Mouse (Mus musculus): Measurements from ENCODE around the gene Arl3.
"Not testable (repeated sequence)": the region's sequence is repeated elsewhere in the genome, so short reads cannot be mapped to it uniquely, and the experiment has no call there.

Gene Arl3

DNA sequence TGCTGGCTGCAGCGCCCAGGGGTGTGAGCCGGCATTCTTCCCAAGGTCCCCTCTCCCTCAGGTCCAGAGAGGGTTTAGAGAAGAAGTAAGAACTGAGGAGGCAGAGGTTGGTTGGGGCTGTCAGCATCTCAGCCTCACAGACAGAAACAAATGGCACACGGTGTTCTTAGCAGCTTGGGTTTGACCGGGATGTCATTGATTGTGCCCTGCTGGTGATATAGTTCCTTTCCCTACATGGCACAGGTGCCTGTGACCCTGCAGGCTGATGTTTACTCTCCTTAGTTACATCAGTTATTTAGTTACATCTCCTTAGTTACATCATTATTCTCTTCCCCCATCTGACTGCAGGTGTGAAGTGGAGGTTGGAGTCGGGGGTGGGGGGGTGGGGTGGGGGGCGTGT is 18.6 kb upstream of the Arl3 start:
- DNase-seq (ENCODE audit: low read depth, low spot score): no peak

DNA sequence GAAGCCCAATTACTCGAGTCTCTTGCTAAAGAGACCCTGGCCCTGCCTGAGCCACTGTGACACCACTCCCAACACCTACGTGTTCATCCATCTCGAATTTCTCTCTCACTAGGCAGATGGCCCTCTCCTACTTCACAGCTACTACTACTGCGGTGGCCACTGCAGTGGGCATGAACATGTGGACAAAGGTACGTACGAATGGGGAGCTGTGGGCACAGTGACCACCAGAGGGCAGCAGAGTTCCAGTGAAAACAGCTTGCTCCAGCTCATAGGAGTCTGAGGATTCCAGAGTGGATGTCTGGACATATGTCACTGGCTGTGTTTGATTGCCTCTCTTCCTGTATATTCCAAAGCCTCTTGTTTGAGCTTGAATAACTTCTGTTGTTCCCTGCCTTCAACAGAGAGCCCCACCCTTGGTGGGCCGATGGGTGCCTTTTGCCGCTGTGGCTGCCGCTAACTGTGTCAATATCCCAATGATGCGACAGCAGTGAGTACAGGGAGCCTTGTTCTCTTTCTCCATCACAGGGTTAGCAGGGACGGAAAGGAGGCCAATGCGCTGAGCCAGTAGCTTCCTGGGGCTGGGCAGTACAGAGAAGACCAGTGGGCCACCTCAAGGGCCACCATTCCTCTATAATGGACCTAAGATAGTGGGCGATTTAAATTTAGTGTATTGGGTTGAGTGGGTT is 15.0 kb upstream of the Arl3 start:
- peak; percentile 78 for DNase-seq (ENCODE audit: low read depth, low spot score)

DNA sequence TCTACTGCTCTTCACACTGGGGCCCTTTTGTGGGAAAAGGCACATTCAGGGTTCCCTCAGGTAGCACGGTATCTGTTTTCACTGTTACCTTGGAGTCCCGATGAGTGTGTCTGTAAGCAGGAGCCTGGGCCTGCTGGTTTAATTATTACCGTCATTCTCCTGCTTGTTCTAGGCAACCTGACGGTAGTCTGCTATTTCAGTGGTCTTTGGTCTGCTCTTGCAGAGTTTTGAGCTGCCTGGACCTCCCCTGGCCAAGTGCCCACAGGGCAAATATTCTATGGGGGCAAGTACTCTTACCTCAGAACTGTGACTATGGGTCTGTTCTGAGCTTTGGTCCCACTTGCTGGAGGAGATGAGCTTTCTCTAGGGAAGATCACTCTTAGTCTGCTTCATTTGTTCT is 2.2 kb upstream of the Arl3 start:
- DNase-seq (ENCODE audit: low read depth, low spot score): no peak

DNA sequence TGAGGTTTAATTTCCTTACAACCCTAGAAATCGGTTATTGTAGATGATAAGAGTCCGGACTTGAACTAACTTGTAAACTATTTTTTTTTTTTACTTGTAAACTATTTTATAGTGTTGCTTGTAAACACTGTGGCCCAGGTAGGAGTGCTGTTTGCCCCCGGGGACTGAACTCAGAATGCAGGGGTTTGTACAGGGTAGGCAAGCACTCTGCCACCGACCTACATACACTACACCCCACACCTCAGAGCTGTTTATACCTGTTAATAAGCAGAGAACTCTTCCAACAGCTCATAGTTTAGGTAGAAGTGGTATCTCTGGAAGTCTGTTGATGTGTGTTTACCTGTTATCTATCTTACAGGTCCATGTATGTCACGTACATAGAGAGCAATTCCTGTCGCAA is 992 bp upstream of the Arl3 start:
- no peak for DNase-seq (ENCODE audit: low read depth, low spot score)

DNA sequence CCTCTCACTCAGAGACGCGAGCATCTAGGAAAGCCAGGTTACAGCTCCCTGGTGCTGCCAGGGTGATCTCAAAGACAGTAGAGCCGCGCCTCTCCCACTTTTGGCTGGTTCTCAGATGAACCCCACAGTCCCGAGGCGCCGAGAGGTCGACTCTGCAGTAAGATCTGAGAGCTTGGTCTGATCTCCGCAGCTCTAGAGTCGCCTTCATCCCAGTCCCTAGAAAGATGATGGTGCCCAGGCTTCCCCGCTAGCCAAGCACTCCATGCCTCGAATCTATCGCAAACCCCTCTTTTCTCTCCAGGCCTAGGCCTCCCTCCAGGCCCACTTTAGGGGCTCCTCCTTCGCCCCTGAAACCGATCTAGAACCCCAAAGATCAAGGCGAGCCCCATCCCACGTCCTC is 450 bp downstream of the Arl3 start:
- no peak for DNase-seq (ENCODE audit: low read depth, low spot score)

DNA sequence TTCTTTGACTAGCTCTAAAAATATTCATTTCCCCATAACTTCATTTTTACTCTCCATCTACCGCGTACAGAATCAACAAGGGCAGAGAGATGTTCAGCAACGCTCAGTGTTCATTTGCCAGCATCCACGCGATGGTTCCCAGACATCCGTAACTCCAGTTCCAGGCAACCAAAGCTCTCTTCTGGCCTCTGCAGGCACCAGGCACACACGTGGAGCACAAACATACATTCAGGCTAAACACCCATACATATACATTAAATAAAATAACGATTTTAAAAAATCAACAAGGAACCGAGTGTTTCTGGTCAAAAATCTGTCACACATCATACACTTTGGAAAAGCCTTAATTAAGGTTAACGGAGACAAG is 1.1 kb downstream of the Arl3 start:
- no peak for DNase-seq (ENCODE audit: low read depth, low spot score)

DNA sequence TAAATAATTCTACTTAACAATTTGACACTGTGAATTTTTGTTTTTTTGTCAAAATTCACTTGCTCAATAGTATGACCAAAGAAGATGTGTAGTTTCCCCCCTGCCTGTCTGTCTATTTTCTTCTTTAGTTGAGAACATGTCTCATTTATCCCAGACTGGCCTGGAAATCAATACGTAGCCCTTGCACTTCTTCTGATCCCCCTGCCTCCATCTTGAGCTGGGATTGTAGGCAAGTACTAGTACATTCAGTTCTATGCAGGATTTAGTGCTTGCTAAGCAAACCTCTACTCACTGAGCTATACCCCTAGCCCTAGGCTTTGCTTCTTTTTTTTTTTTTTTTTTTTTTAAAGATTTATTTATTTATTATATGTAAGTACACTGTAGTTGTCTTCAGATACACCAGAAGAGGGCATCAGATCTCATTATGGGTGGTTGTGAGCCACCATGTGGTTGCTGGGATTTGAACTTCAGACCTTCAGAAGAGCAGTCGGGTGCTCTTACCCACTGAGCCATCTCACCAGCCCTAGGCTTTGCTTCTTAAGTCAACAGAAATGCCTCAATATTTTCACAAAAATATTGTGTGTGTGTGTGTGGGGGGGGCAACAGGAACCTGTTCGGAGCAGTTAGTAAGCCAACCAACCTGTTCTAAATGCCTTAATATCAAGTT is 1.7 kb downstream of the Arl3 start:
- not testable (repeated sequence) for DNase-seq (ENCODE audit: low read depth, low spot score)

DNA sequence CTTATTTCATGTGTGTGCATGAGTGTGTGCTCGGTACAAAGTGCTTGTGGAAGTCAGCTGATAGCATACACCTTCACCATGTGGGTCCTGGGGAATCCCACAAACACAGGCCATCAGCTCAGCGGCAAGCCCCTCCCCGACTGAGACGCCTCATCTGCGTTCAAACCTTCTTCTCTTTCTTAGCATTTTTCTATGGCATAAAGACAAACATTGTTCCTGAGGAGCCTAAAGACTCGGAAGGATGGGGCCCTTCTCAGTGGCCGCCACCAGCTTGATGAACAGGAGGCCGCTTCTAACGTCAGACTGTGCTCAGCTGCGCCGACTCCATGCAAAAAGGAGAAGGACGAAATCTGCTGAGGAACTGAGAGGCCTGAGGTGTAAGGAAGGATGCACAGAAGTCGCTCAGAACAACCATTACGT is 8.9 kb downstream of the Arl3 start:
- DNase-seq (ENCODE audit: low read depth, low spot score): no peak

DNA sequence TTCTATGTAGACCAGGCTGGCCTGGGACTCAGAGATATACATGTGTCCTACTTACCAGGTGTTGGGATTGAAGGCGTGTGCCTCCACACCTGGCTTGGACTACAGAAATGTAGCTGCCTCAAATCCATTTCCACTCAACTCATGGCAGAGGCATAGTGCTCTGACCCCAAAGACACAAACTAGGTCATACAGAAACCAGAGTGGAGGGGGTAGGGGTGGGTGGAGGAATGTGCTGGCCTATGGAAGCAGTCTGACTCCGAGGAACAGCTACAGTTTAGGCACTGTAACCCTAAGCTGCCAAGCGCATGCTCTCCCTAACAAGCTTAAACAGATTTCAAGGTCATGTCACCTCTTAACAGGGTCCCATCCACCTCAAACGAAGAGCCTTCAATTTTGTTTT is 9.4 kb downstream of the Arl3 start:
- no peak for DNase-seq (ENCODE audit: low read depth, low spot score)

DNA sequence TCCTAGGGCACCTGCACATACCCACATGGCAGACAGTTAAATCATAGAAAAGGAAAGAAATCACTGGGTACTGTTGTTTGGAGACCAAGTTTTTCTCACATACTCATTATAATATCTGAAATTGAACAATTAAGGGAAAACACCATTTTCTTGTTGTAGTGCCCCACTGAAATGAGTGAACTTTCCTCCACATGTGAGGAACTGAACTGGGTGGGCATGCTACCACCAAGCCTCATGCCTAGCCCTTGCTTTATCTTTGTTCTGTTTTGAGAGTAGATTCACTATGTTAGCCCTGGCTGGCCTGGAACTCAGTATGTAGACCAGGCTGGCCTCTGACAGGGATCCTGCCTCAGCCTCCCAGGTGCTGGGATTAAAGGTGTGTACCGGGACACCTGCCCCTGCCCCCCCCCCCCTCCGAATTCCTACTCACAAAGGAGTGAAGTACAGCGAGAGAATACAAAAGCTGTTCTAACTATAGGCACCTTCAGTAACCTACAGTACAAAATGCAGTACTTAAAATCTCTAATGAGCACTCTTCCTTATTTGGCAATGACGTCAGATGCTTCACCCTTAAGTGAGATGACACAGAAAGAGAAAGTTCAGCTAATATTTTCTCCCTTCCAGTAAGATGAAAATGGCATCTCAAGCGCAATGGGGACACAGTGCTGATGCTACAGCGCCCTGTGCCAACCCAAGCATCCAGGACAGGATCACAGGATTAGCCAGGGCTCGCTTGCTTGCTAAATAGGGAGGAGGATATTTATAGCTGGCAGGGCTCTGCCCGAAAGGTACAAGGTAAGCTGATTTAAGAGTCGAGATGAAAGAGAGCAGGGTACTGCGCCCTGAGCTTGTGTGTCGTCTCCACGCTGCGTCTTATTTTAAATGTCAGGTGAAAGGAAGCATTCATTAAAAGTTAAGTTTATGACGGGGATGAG is 10.2 kb downstream of the Arl3 start:
- no peak for DNase-seq (ENCODE audit: low read depth, low spot score)

DNA sequence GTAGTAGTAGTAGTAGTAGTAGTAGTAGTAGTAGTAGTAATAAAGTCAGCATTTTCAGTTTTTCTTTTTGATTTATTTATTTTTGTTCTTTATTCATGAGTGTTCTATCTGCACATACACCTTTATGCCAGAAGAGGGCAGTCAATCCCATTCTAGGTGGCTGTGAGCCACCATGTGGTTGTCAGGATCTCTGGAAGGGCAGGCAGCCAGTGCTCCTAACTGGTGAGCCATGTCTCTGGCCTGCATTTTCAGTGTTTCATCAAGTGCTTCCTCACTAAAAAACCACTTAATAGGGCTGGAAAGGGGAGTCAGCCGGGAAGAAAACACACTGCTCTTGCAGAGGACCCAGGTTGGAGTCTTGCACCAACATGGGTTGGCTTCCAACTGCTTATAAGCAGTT is 10.9 kb downstream of the Arl3 start:
- DNase-seq (ENCODE audit: low read depth, low spot score): no peak

DNA sequence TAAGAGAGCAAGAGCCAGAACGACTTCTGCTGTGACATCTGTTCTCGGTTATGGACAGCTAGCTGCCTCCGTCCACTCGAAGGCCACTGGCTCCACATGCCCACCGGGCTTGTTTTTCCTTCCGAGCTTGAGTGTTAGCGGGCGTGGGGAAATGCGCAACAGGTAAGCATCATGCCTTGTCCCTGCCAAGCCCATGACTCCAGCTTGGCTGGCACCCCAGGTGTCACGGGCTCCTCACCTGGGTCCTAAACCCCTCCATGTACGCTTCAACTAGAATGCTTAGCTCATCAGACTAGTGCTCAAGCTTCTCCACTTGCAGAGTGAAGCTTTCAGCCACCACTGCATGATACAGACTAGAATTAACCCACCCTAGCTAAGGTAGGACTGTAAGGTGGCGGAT is 14.4 kb downstream of the Arl3 start:
- no peak for DNase-seq (ENCODE audit: low read depth, low spot score)

DNA sequence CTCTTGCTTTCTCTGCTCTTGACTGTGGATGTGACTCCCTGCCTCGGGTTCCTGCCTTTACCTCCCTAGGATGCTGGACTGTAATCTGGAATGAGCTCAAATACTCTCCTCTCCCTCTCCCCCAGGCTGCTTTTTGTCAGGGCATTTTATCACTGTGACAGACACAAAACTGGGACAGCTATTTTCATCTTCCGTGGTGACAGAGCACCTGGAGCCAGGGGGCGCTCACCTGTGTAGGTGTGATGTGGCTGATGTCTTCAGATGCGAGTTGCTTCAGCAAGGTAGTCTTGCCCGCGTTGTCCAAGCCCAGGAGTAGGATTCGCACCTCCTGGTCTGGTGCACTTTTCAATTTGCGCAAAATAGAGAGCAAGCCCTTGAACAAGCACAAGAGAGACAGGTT is 15.0 kb downstream of the Arl3 start:
- DNase-seq (ENCODE audit: low read depth, low spot score): no peak

DNA sequence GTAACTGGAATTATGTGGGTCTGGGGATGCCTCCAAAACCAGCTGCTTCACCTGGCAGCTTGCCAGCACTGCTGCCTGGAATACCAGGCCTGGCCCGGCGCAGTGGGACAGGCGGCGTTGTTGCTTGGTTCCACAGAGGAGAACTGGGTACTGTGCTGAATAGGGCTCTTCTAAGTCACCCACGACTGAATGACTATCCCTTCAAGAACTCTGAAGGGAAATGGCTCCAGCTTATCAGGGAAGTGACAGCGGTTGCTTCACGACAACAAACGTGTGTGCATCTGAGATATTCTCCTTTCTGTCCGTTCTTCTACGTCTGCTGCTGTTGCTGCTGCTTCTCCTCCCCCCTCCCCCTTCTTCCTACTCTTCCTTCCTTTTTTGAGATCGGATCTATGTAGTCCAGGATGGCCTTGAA is 19.4 kb downstream of the Arl3 start:
- DNase-seq (ENCODE audit: low read depth, low spot score): no peak

DNA sequence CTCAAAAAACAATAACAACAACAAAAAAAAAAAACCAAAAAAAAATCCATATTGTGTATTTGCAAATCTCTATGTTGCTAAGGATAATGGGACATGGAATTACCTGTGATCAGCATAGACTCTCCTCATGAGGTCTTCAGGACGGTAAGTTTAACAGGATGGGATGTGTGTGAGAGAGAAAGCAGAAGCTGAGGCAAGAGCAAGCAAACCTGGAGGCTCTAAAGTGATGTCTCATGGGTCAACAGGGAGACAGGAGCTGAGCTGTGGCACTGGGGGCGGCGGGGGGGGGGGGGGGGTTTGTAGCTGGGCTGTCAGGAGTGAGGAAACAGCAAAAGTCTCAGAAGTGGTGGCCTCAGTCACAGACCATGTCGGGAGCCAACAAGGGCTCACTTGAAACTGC is 20.5 kb downstream of the Arl3 start:
- no peak for DNase-seq (ENCODE audit: low read depth, low spot score)

DNA sequence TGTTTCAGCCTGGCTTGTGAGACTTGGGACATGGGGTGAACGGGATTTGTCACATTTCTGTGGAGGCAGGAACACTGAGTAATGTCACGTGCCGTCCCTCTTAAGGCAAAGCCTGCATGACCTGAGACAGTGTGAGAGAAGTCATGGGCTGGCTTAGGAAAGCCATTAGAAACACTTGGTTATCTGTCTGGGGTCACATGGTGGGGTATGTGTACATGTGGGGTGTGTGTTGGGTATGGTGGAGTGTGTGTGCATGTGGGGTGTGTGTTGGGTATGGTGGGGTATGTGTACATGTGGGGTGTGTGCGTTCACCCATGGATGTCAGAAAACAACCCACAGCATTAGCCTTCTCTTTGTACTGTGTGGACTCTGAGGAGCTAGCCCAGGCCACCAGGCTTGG is 22.6 kb downstream of the Arl3 start:
- DNase-seq (ENCODE audit: low read depth, low spot score): no peak

DNA sequence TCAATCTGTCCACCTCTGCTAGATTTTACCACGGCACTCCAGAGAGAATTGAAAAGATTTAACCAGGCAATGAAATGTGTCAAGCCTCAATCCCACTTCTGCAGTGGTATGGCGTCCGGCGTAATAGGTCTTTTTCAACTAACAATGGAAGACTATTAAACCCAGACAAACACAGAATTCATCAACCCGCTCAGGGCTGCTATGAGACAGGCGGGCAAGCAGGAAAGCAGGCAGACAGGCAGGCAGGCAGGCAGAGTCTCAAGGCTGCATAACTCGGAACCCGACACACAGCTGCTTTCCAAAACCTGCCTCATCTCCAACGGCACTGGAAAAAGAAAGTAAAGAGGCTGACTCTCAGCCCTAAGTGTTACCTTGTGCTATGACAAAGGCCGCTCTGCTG is 24.9 kb downstream of the Arl3 start:
- DNase-seq (ENCODE audit: low read depth, low spot score): no peak

DNA sequence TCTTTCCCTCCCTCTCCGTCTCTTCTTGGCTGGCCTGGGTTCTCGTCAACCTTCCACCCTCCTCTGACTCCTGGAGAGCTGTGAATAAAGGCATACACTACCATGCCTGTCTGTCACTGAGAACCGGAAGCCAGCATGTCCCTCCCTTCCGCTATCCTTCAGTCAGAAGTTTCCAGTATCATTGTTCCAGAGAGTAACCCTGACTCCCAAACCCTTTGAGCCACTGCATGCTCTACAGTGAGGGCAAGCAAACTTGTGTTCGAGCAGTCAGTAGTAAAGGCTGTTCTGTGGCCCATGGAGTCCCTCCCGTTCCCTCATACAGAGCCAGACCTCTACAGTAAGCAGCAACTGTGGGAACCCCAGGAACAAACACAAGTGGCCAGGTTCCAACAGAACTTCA is 25.4 kb downstream of the Arl3 start:
- DNase-seq (ENCODE audit: low read depth, low spot score): no peak

DNA sequence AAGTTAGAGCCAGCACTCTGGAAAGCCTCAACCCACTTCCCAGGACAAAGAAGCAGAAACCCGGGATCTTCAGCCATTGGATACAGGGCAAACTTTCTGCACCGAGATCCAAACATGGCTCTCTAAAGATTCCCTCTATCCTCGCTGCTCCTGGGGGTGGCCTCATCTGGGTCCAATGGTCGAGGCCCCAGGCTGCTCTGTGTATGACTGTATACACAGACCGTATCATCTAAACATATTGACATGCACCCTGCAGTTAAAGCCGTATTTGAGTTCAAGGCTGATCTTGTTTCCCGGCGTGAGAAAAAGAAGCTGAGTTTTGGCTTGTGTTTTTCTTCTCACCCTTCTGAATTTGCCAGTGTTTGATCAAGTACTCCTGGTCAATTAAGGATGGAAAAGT is 30.2 kb downstream of the Arl3 start:
- DNase-seq (ENCODE audit: low read depth, low spot score): no peak

DNA sequence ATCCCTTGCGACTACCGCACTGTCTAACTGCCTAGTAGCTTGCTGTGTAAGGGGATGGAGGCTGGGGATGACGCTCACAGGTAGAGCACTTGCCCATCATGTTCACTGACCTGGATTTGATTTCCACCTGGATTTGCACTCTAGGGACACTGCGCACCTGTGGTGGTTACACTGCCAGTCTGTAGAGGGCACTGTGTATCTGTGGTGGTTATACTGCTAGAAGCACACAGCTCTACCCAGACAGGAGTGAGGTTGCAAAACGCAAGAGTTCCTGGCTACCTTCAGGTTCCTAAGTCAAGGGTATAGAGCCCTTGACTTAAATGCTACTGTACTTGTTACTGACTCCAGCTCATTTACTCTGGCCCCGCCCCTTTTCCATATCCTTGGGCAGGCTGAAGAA is 34.8 kb downstream of the Arl3 start:
- DNase-seq (ENCODE audit: low read depth, low spot score): no peak

DNA sequence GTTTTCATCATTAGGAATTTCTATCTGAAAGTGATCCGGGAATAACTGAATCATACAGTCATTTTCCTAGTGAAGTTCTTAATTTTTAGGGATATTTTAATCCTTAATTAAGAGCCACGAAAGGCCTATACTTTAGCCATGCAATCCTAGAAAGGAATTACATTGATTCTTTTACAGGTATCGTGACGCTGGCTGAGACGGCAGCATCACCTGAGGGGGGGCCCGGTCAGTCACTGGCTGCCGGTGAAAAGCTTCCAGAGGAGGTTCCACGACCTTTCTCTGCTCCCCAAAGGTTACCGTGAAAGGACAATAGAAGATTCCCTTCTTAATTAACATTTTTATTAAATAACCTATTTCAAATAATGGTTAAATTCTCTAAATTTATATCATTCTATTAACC is 35.6 kb downstream of the Arl3 start:
- DNase-seq (ENCODE audit: low read depth, low spot score): no peak

DNA sequence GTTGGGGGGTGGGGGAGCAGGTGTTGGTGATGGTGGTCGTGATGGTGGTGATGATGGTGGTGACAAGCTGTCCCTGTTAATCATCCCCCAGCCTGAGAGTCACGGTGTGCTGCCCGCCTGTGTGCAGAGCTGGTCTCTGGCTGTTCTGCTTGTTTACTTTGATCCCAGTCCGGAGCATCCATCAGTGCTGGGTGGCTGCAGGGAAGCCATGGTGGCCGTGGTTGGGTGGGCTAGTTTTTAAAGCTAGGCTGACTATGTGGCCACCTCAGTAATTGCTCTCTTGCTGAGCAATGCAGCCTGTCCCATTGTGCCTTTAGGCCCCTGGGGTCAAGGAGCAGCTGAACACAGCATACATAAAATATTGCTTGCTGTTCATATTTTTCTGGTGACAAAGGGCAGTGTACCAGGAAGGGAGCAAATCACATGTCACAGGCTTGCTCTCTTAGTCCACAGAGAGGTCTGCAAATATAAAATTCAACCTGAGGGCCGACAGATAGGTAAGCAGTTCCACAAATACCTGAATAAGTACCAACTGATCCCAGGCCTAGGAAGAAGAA is 38.4 kb downstream of the Arl3 start:
- no peak for DNase-seq (ENCODE audit: low read depth, low spot score)
